Mouse (Mus musculus) limb, embryonic 13.5 days (tissue): ENCODE data around the gene Tmem9b. TPM values are rescaled to one million over a fixed set of nuclear protein-coding genes. Genes with fewer than 3 reads are reported as not detected.

Experiments used
- ATAC-seq: fragments of 200-750 bp; cut with Nextera tagmentation; 2 replicates; pipeline ENCODE4 v1.8.0; 2017; ENCODE audit warnings: low read depth, moderate number of reproducible peaks, moderate TSS enrichment; ENCODE audit not compliant: low FRiP score
- H3K27ac ChIP-seq: fragments of 300-500 bp; sonication (generic); 2 replicates; pipeline ENCODE4 v1.5.1; 2015; ENCODE audit warnings: inconsistent platforms, mild to moderate bottlenecking, moderate library complexity
- H3K27me3 ChIP-seq: fragments of 300-500 bp; sonication (generic); 2 replicates; pipeline ENCODE4 v1.6.1; 2015; ENCODE audit warnings: mild to moderate bottlenecking, inconsistent platforms
- H3K36me3 ChIP-seq: fragments of 300-500 bp; sonication (generic); 2 replicates; pipeline ENCODE4 v1.6.1; 2015; ENCODE audit warnings: inconsistent platforms, mild to moderate bottlenecking, moderate library complexity
- H3K4me1 ChIP-seq: fragments of 300-500 bp; sonication (generic); 2 replicates; pipeline ENCODE4 v1.6.1; 2015; ENCODE audit warnings: inconsistent platforms
- H3K4me2 ChIP-seq: fragments of 300-500 bp; sonication (generic); replicated peaks from 2 replicates; pipeline ENCODE4 v1.6.1; 2015; ENCODE audit warnings: inconsistent platforms, mild to moderate bottlenecking, moderate library complexity
- H3K4me3 ChIP-seq: fragments of 300-500 bp; sonication (generic); 2 replicates; pipeline ENCODE4 v1.5.1; 2015; ENCODE audit warnings: moderate library complexity, mild to moderate bottlenecking, inconsistent platforms
- H3K9ac ChIP-seq: fragments of 300-500 bp; sonication (generic); 2 replicates; pipeline ENCODE4 v1.6.1; 2015; ENCODE audit warnings: mild to moderate bottlenecking, inconsistent platforms
- H3K9me3 ChIP-seq: fragments of 300-500 bp; sonication (generic); 2 replicates; pipeline ENCODE4 v1.6.1; 2016; ENCODE audit warnings: inconsistent platforms
- WGBS: fragments of 180-500 bp; shearing (Covaris S2); methylation state at CpG from one replicate; pipeline ENCODE4 v1.1.7; 2015; 5-methylcytosine and 5-hydroxymethylcytosine counted together
- polyA plus RNA-seq: library from polyadenylated mRNA; unstranded; fragments of >200 nt; fragmentation: Nextera tagmentation; extraction: Ambion mirVana; gene quantifications from 2 replicates; pipeline ENCODE4 v1.2.1, GENCODE M21; 2015

The Tmem9b gene
- polyA plus RNA-seq, 1 experiment from 2014 or later, result 47.8 TPM

DNA sequence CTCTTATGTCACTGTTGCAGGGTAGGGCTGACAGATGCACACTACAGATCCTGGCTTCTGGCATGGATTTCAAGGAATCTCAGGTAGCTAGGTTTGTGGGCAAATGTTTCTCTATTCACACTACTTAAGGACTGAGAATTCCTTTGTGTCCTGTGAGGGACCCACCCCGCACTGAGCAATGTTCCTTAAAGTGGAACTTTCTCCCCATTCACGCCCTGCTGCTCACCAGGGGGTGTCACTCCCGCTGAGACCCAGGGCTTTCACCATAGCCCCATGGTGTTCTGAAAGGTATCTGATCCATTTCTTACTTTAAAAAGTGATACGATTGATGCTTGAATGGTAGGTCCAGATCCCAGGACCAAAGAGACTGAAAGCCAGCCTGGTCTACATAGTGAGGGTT lies 50.0 kb downstream of the Tmem9b start:
- Histone ChIP-seq H3K4me3 (peak overlapping the region; percentile 70), H3K27me3 (no peaks in the 10 kb centered on the region), H3K9ac (no peak overlapping the region), H3K4me2 (peak overlapping the region; percentile 79), H3K27ac (no peak overlapping the region), H3K4me1 (peaks cover 16% of the 10 kb centered on the region), H3K9me3 (no peaks in the 10 kb centered on the region), H3K36me3 (0 out of 2 replicates have a peak, but pooled peaks cover 3% of the 10 kb centered on the region)
- ATAC-seq, result no peak
- 37% methylated on average over 4 of the region's 4 CpGs for WGBS

DNA sequence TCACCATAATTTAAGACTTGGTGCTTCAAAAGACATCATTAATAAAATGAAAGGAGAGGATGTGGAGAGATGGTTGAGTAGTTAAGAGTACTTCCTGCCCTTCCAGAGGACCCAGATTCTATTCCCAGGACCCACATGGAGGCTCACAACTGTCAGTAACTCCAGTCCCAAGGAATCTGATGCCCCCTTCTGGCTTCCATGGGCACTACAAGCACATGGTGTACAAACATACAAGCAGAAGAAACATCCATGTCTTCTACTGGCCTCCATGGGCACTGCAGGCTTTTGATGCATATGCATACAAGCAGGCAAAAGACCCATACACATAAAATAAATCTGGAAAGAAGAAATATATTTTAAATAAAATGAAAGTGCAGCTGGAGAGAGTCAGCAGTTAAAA lies 52.5 kb downstream of the Tmem9b start:
- no peak overlapping the region for H3K4me3 ChIP-seq

DNA sequence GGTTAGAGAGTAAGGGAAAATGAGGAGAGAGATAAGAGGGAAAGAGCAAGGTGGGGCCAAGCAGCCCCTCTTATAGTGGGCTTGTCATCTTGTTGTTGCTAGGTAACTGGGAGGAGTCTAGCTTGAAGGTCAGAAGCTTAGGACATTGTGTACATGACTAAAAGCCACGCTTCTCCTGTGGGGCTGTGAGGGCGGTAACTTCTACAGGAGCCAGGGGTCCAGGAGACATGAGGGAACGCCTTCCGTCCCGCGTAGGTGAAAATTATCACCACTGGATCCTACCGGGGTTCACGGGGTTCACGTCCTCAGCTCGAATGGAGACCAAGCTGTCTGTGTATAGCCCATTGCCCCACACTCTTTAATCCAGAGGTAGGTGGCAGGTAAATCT lies 57.3 kb downstream of the Tmem9b start:
- Histone ChIP-seq H3K4me2 (no peak overlapping the region), H3K27ac (no peak overlapping the region), H3K9ac (no peak overlapping the region), H3K4me3 (no peak overlapping the region), H3K4me1 (no peaks in the 10 kb centered on the region), H3K9me3 (no peaks in the 10 kb centered on the region), H3K36me3 (no peaks in the 10 kb centered on the region), H3K27me3 (no peaks in the 10 kb centered on the region)
- no peak for ATAC-seq
- 95% methylated on average over 10 of the region's 10 CpGs for whole genome bisulfite sequencing

More for the DNA sequence above, 52.5 kb downstream of the Tmem9b start:
- H3K36me3 ChIP-seq, result no peaks in the 10 kb centered on the region
- peaks cover 6% of the 10 kb centered on the region; the same call in 1 of the 2 replicates for H3K4me1 ChIP-seq
- H3K9me3 ChIP-seq, result no peaks in the 10 kb centered on the region
- no peak for ATAC-seq
- no peaks in the 10 kb centered on the region for H3K27me3 ChIP-seq
- H3K4me2 ChIP-seq, result no peak overlapping the region
- no peak overlapping the region for H3K9ac ChIP-seq
- no peak overlapping the region for H3K27ac ChIP-seq

DNA sequence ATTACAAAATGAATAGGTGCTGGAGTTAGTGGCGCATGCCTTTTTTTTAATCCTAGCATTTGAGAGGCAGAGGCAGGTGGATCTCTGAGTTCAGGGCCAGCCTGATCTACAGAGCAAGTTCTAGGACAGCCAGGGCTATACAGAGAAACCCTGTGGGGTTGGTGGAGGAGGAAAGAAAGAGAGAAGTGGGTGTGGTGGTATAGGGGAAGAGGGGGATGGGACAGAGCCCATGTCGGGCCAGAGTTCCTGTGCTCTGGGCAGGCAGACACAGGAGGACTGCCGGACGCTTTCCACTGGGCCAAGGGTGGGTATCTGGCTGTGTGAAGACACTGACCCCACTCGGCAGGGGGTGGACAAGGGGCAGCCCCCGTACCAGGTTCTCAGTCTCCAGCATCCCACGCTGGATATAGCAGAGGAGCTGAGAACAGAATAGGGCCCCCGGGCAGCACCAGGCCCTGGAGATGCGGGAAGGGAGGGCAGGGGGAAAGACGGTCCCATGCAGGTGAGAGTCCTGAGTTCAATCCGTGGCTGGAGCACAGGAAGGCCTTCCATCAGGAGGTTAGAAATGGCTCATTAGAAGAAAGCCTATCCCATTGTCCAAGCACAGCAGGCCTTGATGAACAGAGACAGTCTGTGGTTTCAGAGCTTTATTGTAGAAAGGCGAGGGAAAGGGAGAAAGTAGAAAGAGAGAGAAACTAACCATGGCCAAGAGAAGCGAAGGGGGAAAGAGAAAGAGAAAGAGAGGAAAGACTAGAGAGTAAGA lies 57.9 kb downstream of the Tmem9b start:
- Histone ChIP-seq H3K4me2 (no peak overlapping the region), H3K27me3 (no peaks in the 10 kb centered on the region), H3K4me1 (no peaks in the 10 kb centered on the region), H3K27ac (no peak overlapping the region), H3K4me3 (no peak overlapping the region), H3K9ac (no peak overlapping the region), H3K9me3 (no peaks in the 10 kb centered on the region), H3K36me3 (no peaks in the 10 kb centered on the region)
- WGBS, result 83% methylated on average over 13 of the region's 13 CpGs
- ATAC-seq, result no peak

DNA sequence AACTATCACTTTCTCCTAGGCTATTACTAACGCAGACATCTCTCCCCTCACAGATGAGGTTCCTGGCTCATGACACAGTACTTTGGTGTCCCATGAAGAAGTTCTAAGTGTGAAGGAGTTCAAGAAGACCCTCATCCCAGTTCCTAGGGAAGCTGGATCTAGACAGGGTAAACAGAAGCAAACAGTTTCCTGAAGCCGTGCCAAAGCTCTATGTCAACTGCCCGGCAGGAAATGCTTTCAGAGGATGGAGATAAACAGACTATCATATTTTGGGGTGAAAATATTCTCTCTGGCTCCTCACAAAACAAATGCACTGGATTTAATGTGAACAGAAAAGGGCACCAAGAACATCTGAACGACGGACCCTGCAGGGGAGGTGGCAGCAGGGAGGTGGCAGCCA lies 61.7 kb downstream of the Tmem9b start:
- H3K4me3 ChIP-seq, result no peak overlapping the region
- ATAC-seq, result no peak
- H3K4me2 ChIP-seq, result no peak overlapping the region
- H3K9ac ChIP-seq, result no peak overlapping the region
- H3K27ac ChIP-seq, result no peak overlapping the region
- H3K27me3 ChIP-seq, result no peaks in the 10 kb centered on the region
- peaks cover 7% of the 10 kb centered on the region for H3K4me1 ChIP-seq
- no peaks in the 10 kb centered on the region for H3K9me3 ChIP-seq
- H3K36me3 ChIP-seq, result no peaks in the 10 kb centered on the region
- WGBS, result 88% methylated on average over 5 of the region's 5 CpGs

DNA sequence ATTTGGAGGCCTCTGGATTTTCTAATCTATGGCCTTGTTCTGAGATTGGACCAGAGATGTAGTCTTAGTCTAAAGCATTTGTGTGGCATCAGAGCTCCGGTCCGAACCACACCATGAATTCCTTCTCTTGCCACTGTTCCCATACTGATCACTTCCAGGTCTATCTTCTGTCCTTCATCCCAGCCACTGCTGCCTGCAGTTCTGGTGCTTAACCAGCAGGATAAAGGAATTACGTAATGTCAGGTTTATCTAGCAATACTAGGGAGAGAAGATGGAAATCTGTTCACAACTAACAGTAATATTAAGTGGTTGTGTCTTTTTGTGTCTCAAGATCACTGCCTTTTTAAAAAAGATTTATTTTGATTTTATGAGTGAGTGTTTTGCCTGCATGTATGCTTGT lies 62.6 kb downstream of the Tmem9b start:
- ATAC-seq, result no peak

DNA sequence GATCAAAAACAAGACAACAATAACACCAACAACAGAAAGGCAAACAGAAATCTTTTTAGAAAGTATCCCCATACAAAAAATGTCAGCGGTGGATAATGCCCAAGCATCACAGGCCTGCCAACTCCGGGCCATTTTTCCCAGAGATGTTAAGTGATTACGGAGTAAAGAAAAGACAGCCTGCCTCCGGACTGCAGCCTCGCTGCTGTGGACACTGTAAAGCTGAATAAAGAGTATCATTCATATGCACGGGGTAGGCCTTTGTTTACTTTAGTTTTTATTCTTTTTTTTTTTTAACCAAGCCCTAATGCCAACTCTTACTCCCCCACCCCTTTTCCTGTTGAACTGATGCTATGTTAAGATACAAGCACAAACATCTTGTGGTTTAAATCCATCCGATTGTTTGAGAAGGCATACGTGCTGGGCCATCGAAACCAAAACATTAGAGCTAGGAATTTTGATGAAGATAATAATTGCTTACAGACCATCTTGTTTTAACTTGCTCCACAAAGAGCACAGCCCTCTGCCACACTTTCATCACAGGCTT lies 66.0 kb downstream of the Tmem9b start:
- no peaks in the 10 kb centered on the region for H3K27me3 ChIP-seq
- no peak overlapping the region for H3K27ac ChIP-seq
- H3K9me3 ChIP-seq, result no peaks in the 10 kb centered on the region
- H3K36me3 ChIP-seq, result no peaks in the 10 kb centered on the region
- H3K4me2 ChIP-seq, result no peak overlapping the region
- H3K4me3 ChIP-seq, result no peak overlapping the region
- ATAC-seq, result no peak
- H3K4me1 ChIP-seq, result peaks cover 7% of the 10 kb centered on the region
- 51% methylated on average over 9 of the region's 9 CpGs for WGBS
- no peak overlapping the region for H3K9ac ChIP-seq

More for the DNA sequence above, 62.6 kb downstream of the Tmem9b start:
- 85% methylated on average over 3 of the region's 3 CpGs for WGBS
- H3K27me3 ChIP-seq, result no peaks in the 10 kb centered on the region
- no peak overlapping the region for H3K4me2 ChIP-seq
- no peaks in the 10 kb centered on the region for H3K9me3 ChIP-seq
- H3K9ac ChIP-seq, result no peak overlapping the region
- no peak overlapping the region for H3K27ac ChIP-seq
- H3K36me3 ChIP-seq, result no peaks in the 10 kb centered on the region
- no peak overlapping the region for H3K4me3 ChIP-seq
- peaks cover 7% of the 10 kb centered on the region for H3K4me1 ChIP-seq

Other genes starting within 250 kb of the Tmem9b start
- 0.04 and 0.05 TPM in 2 replicates for gene Trim66, start 244.7 kb downstream of the Tmem9b start, polyA plus RNA-seq
- 141 and 145 TPM in 2 replicates for gene Rpl27a, start 233.7 kb downstream of the Tmem9b start, polyA plus RNA-seq
- gene St5, start 49.3 kb downstream of the Tmem9b start, polyA plus RNA-seq, result 40.6 and 47.3 TPM in 2 replicates
- gene Akip1, start 49.2 kb downstream of the Tmem9b start, polyA plus RNA-seq, result 33.3 and 37.8 TPM in 2 replicates
- 0.19 TPM in 2 replicates for gene BC051019, start 29.0 kb downstream of the Tmem9b start, polyA plus RNA-seq
- not detected in 2 replicates for gene Ascl3, start 21.1 kb downstream of the Tmem9b start, polyA plus RNA-seq
- gene Nrip3, start 29.1 kb upstream of the Tmem9b start, polyA plus RNA-seq, result 0.49 and 0.73 TPM in 2 replicates
- gene Scube2, start 112.8 kb upstream of the Tmem9b start, polyA plus RNA-seq, result 4.5 and 6.5 TPM in 2 replicates
- 42.4 and 42.7 TPM in 2 replicates for gene Dennd5a, start 207.6 kb upstream of the Tmem9b start, polyA plus RNA-seq
- gene Tmem41b, start 234.1 kb upstream of the Tmem9b start, polyA plus RNA-seq, result 74.0 and 75.1 TPM in 2 replicates